Mouse (Mus musculus) CD4-positive, CD25-positive, alpha-beta regulatory T cell, adult 2 months (primary cell): ENCODE measurements at regions not wholly inside any gene's neighbourhood (a gene's known extent, or its start where the extent isn't known, plus 50 kb on each side); places are given as distances from the start of the nearest gene placed in this dataset.
"Not testable (repeated sequence)": the region's sequence is repeated elsewhere in the genome, so short reads cannot be mapped to it uniquely, and the experiment has no call there.

Experiments
- DNase-seq: peaks from one replicate; pipeline ENCODE4 v3.0.0-alpha.2; 2012; ENCODE audit warnings: low read depth, low spot score

DNA sequence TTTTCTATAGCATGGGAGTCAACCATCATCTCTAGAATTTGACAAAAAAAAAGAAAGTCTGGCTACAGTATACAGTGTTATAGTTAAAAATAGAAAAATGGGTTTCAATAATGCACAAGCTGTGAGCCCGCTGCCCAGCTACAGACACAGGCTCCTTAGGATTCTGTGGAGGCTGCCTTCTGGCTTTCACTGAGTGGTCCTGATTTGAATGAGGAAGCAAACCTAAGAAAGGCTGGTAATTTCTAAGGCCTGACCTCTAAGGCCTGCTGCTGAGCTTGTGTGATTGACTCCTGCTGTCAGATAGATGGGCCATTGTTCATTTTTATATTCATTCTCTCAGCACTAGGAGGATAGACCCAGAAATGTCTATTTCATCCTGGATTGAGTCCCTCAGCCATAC is 67.7 kb downstream of the Alg10b start:
- DNase-seq: no peak

DNA sequence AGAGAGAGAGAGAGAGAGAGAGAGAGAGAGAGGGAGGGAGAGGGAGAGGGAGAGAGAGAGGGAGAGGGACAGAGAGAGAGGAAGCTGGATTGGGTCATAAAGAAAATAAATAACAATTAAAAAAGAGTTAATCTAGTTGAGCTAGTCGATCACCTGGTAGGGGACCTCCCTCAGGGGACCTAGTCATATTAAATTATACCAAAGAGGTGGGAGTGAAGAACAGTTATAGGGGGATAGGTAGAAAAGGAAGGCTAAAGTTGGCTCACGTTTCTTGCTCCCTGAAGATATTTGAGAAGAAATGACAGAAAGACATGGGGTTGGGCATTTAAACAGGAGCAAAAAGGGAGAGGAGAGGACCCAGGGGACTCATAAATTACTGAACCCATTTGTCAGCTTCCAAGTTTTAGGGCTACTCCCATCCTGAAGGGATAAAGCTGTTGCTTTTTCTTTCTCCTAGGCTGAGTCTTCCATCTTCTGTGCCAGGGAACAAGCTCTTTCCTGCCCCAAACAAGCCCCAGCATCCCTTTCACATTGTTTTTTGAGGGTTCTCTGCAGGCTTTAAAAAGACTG is 70.3 kb downstream of the Alg10b start:
- no peak for DNase-seq

GRCm38 (mm10) chr15:90298566-90298965 is 74.5 kb downstream of the Alg10b start:
- no peak for DNase-seq

DNA sequence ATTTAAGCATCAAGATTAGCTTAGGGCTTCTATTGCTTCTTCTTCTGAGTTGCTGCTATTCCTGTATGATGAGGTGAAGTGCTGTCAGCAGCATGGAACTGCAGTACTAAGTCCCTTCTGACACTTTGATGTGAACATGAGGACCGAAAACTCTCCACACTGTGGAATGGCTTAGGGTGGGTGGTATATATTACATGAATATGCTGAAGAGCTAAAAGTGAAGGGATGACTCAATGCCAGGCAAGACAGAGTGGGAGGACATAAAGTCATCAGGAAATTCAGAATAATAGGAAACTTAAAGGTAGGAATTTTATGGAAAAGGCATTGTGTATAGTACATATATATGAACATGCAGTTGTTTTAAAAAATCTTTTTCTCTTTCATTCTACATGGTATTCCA is 79.3 kb downstream of the Alg10b start:
- no peak for DNase-seq

- no peak for DNase-seq
These were observed 80.9 kb downstream of the Alg10b start for GRCm38 (mm10) chr15:90305051-90305450.

DNA sequence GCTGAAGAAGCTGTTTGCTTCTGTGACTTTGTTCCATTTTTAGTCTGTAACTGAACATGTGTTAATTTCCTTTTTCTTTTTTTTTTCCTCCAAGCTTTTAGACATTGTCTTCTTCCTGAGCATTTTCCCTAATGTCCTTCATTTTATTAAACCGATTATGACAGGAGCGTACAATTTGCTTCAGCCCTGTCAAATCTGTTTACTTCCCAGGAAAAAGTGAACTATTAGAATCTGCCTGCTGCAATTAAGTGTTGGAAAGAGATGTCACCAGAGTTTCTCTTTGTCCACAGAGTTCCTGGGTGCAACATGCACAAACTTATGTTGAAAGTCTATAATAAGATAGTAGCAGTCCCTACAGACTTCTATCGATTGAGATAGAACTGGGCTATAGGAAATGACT is 82.8 kb downstream of the Alg10b start:
- no peak for DNase-seq

GRCm38 (mm10) chr15:90308433-90308832 is 84.3 kb downstream of the Alg10b start:
- not testable (repeated sequence) for DNase-seq

GRCm38 (mm10) chr15:90308869-90309268 is 84.8 kb downstream of the Alg10b start:
- DNase-seq: no peak

DNA sequence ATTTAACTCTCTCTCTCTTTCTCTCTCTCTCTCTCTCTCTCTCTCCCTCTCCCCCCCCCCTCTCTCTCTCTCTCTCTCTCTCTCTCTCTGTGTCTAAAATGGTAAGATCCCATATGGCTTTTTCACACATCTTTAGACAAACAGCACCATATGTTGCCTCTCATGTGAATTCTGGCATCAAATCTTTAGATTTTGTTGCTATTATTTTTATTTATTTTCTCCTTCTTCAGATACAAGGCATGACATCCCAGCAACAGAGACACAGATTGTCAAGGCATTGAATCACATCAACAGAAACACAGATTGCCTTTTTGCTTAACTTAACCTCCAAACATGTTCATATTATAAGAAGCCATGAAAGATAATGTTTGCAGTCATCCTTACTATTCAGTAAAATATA is 85.6 kb downstream of the Alg10b start:
- no peak for DNase-seq

GRCm38 (mm10) chr15:90321774-90322173 is 97.7 kb downstream of the Alg10b start:
- DNase-seq: no peak

GRCm38 (mm10) chr15:90333275-90333674 is 109.2 kb downstream of the Alg10b start:
- DNase-seq: no peak

- DNase-seq: no peak
These were observed 109.7 kb downstream of the Alg10b start for GRCm38 (mm10) chr15:90333766-90334165.

GRCm38 (mm10) chr15:90334406-90334805 is 110.3 kb downstream of the Alg10b start:
- DNase-seq: no peak

GRCm38 (mm10) chr15:90335506-90335905 is 111.4 kb downstream of the Alg10b start:
- no peak for DNase-seq

DNA sequence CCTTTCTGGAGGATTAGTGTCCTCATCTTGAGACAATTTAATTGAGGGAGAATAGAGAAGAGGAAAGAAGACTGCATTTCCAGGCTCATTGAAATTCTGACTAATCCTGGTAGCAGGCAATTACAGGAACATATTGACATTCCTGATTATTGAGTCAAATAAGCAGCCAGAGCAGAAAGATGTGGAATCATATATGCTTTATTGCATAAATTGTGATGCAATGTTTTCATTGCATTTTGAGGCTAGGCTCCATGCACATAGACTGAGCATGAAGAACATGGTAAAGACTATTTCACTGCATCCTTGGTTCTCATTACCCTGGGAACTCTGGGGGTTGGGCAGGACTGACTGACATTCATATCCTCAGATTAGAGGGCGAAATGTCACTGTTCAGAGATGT is 116.0 kb downstream of the Alg10b start:
- DNase-seq: no peak

- DNase-seq: no peak
These were observed 117.2 kb downstream of the Alg10b start for GRCm38 (mm10) chr15:90341261-90341660.

GRCm38 (mm10) chr15:90343771-90344170 is 119.7 kb downstream of the Alg10b start:
- DNase-seq: no peak

- DNase-seq: no peak
These were observed 120.8 kb downstream of the Alg10b start for GRCm38 (mm10) chr15:90344956-90345355.

- DNase-seq: no peak
These were observed 122.1 kb downstream of the Alg10b start for GRCm38 (mm10) chr15:90346162-90346561.

GRCm38 (mm10) chr15:90346757-90347156 is 122.6 kb downstream of the Alg10b start:
- DNase-seq: no peak

DNA sequence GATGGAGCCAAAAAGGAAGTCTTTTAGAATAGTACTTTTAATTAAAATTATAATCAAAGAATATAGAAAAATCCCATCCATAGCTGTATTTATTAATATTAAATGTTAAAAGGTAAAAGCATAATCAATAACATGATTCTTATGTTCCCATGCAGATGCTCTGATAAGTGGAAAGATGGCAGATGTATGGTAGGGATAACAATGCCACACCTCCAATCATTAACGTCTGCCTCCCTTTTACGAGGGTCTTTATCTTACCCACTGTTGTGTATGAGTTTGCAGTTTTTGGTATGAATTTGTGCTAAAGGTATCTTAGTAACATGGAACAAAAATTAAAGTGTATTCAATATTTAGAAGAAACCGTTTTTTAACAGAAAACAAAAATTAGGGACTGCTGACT is 127.8 kb downstream of the Alg10b start:
- DNase-seq: no peak

- no peak for DNase-seq
These were observed 141.5 kb downstream of the Alg10b start for GRCm38 (mm10) chr15:90365656-90366055.

DNA sequence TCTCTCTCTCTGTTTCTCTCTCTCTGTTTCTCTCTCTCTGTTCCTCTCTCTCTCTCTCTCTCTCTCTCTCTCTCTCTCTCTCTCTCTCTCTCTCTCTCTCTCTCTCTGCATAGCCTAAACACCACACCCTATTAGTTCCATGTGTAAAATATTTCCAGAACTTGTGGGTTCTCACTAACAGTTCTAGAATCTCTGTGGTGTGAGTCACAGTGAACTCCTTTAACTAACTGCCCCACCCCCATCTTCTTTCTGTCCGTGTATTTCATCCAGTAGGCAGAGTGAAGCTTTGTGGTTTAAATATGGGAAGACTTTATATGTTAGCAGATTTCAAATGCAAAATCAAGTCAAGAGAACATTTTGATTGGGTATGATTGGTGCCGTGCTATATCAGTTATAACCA is 153.8 kb downstream of the Alg10b start:
- no peak for DNase-seq

DNA sequence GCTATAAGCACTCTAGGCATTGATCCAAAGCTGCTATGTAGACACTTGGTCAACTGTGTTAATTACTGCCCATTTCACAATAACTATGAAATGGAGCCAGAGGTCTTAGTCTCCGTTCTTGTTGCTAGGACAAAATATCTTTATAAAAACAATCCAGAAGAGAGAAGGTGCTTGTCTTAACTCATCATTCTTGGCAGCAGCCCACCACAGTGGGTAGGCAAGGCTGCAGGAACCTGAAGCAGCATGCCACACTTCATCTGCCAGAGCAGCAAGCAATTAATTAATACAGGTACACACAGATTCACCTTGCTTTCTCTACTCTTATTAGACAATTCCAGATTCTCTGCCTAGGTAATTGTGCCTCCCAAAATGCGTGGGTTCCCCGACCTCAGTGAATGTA is 172.8 kb downstream of the Alg10b start:
- DNase-seq: no peak
